ENCODE assay signal across 8 mouse cellular contexts in genomic region chr11:3126478-3127302, GRCm38 (mm10).
DNase-seq lines count a peak whose midpoint lies in the region; ATAC-seq and TF ChIP-seq lines count a peak whose summit lies in the region.
"Not testable (repeated sequence)": the region's sequence is repeated elsewhere in the genome, so short reads cannot be mapped to it uniquely, and the experiment has no call there.

No protein-coding gene starts in this region.

- H3K4me2 ChIP-seq in midbrain, embryonic 15.5 days, result not testable (repeated sequence)

- H3K27ac ChIP-seq in liver, adult 2 months (replicated peaks; ENCODE audit: insufficient read depth, low read depth, low read length), result peak overlapping the region; percentile 51; the same call in 1 of the 2 replicates
- H3K27ac ChIP-seq in midbrain, embryonic 15.5 days, result not testable (repeated sequence)

- peaks cover 11% of the 10 kb centered on the region for H3K9me3 ChIP-seq in midbrain, embryonic 15.5 days

- ATAC-seq in hematopoietic stem cell, adult 5-6 weeks (replicated peaks in 1 of 2; ENCODE audit: insufficient read depth in 1 of 2, low FRiP score in 2 of 2, low TSS enrichment in 1 of 2, low read depth in 1 of 2, poor library complexity in 2 of 2, severe bottlenecking in 2 of 2), result peak; percentile 2 to 4
- peak; percentile 8 for ATAC-seq in midbrain, embryonic 15.5 days (replicated peaks)

- not testable (repeated sequence) for H3K9ac ChIP-seq in liver, adult 2 months (ENCODE audit: low read depth, low read length); midbrain, embryonic 15.5 days

- peak; percentile 86 to 90 for DNase-seq in CD8-positive naive resting alpha-beta T cell, adult 2 months (ENCODE audit: low read depth in 2 of 2, low spot score in 2 of 2)
- DNase-seq in cerebellum, postnatal 10 days, result peak; percentile 90 to 93
- peak; percentile 93 for DNase-seq in gastrocnemius, adult 18-20 months (ENCODE audit: low spot score)
- DNase-seq in kidney, postnatal 4 days, result peak; percentile 77 to 83
- not testable (repeated sequence) for DNase-seq in liver, adult 2 months (ENCODE audit: extremely low read depth, low read depth, low spot score)
- DNase-seq in spleen, postnatal 36 days (ENCODE audit: low spot score in 2 of 2), result peak; percentile 87 to 89

- not testable (repeated sequence) for H3K79me2 ChIP-seq in liver, adult 2 months (ENCODE audit: control insufficient read depth, insufficient read depth, low read length)

- TF ChIP-seq CTCF in liver, adult 2 months (IDR thresholded peaks at IDR 0.05; ENCODE audit: low read depth, low read length), result not testable (repeated sequence)

- 72% methylated on average over 6 of the region's 6 CpGs for WGBS in liver, adult 2 months
- 77% methylated on average over 6 of the region's 6 CpGs for WGBS in midbrain, embryonic 15.5 days

- not testable (repeated sequence) for H3K4me3 ChIP-seq in liver, adult 2 months (ENCODE audit: insufficient read depth, low read depth, low read length); midbrain, embryonic 15.5 days

- H3K27me3 ChIP-seq in liver, adult 2 months (ENCODE audit: control insufficient read depth, insufficient read depth, low read length); midbrain, embryonic 15.5 days (replicated peaks): not testable (repeated sequence)

- not testable (repeated sequence) for H3K36me3 ChIP-seq in liver, adult 2 months (ENCODE audit: control insufficient read depth, insufficient read depth, low read length); midbrain, embryonic 15.5 days (replicated peaks)

- H3K4me1 ChIP-seq in liver, adult 2 months (ENCODE audit: control insufficient read depth, insufficient read depth, low read length); midbrain, embryonic 15.5 days: not testable (repeated sequence)

- TF ChIP-seq POLR2A in liver, adult 2 months (IDR thresholded peaks at IDR 0.05; ENCODE audit: extremely low read depth, insufficient read depth, low read length), result not testable (repeated sequence)
